Mouse (Mus musculus) urinary bladder, postnatal 10 days (tissue): ENCODE data around the gene Pole2.

Experiments
- DNase-seq: peaks from one replicate; pipeline ENCODE4 v3.0.0; 2022; ENCODE audit warnings: low spot score

The Pole2 gene

DNA sequence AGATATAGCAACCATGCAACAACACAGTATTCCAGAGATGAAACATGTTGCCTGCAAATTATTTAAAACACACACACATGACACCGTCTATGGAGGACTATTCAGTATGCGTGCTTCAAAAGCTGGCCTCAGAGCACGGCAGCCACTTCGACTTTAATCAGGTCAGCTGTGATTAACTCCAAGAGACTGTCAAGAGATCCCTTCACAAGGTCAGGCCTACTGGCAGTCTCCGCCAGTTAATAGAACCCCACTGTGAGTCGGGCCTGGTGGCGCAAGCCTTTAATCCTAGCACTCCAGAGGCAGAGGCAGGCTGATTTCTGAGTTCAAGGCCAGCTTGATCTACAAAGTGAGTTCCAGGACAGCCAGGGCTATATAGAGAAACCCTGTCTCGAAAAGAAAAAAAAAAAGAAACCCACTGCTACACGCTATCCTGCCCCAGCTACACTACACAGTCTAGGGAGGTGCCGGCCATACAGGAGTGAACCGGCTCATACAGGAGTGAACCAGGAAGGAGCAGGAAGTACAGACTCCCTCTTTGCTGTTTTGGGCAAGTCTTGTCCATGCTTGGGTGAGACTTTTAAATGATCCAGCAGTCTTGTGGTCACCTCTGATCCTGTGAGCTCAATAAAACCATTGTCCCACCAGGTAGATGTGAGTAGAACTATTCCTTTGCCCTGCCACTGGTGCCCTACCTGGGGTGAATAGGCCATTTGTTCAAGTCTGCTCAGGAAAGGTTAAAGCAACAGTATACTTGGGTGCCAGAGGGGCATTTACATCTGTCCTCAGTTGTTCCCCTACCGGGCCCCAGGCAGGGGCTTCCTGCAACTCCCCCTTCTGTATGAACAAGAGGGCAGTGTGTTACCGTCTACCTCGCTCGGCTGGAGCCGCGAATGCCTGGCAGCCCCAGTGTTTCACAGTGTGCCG, 17.7 kb downstream of the Pole2 start:
- DNase-seq: no peak

DNA sequence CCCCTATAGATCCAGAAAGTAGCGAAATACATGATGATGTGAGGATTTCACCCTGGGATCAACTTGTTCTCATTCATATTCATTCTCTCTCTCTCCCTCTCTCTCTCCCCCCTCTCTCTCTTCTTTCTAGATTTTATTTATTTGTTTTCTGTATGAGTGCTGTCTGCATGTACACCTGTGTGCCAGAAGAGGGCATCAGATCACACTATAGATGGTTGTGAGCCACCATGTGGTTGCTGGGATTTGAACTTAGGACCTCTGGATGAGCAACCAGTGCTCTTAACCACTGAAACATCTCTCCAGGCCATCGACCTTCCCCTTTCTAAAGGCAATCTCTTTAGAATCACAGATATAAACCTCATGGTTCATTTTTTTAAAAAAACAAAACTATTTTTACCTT, 19.5 kb downstream of the Pole2 start:
- DNase-seq: no peak

DNA sequence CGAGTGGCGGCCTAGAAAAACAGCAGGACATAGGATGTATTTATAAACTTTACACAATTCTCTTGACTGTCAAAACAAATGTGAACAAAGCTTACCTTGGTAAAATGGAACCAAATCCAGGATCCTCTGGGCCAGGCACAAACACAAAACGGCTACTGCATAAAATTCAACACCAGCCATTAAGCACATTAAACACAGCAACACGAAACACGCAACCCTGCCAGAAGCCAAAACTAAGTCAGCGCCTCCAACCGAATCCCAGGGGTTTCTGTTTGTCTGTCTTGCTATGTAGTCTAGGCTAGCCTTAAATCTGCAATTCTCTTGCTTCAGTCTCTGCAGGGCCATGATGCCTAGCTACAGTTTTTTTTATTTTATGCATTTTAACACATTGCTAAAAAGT, 20.1 kb downstream of the Pole2 start:
- DNase-seq: no peak

DNA sequence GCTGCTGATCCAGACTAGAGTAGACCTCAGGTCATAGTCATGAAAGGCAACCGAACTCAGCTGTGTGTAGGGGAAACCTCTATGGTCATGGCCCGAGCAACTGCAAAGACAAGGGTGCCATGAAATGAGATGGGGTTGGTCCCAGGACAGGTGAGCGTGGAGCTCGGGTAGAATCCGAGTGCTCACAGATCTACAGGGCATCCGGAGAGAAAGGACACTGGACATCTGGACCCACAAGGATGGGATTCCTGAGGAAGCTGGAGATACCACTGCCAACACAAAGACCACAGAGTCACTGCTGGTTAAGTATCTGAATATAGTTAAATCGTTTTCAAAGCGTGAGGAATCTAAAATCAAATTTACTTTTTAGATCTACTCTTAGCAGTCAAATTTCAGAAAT, 20.6 kb downstream of the Pole2 start:
- DNase-seq: no peak

DNA sequence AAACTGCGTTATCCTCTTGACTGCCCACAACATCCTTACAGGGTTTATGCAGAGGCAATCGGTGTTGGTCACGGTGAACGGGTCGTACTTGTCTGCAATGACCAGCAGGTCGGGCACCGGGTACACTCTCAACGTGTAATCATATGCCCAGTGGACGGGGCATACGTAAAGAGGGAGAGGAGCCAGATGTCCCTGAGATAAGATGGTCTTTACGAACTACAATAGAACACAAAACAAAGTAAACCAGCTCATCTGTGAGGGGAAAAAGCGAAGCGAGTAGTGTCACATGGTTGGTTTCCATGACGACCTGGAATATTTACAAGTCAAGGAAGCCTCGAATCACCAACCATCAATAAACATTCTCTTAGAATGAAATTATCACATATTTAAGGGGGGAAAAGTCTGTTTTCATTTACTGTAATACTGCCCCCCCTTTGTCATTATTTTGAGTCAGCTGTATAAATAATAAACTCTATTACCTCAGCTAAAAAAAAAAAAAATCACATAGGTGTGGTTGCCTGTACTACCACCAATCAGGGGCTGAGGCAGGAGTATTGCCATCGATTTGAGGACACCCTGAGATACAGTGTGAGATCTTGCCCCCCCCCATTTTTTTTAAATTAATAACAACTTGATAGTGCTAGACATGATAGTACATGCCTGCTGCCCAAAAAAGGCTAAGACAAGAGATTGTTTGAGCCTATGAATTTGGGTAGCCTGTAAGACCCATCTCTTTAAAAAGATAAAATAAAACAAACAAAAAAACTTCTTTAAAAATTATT, 23.8 kb downstream of the Pole2 start, which contains the start of gene Gm49384:
Gm49384 (minus strand) TSS at position 216 of the 782 bp plus-strand sequence.
- DNase-seq: no peak

DNA sequence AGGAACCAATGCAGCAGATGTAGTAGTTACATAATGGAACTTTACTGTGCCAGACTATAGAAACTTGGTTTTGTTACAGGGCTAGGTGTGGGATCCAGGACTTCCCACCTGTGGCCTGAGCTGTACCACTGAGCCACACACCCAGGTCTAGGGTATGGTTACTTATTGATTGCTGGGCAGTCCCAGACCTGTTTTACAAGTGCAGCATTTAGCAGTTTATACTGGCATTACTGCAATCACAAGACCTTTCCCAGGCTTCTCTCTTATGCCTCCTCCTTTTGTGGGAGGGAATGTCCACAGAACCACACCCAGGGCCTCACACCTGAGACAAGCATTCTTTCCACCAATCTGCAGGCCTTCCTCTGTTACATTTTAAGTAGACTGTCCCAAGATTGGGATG, 29.0 kb downstream of the Pole2 start:
- DNase-seq: no peak

DNA sequence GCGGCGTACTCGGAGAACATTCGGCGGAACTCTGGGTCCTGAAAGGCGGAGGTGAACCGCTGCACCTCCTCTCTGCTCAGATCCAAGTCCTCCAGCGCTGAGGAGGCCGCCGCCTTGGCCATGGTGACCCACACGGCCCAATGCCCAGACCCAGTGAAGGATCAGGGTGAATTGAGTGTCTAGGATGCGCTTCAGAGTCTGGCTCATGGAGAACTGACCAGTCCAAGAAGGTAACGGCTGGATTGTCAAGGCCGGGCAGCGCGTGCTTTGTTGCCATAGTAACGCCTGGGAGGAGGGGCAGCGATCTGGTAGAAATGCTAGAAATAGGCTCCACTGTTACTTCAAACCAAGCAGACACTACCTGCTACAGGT, 29.8 kb downstream of the Pole2 start, which contains the start of gene Dnaaf2:
Dnaaf2 (minus strand) TSS at position 266 of the 372 bp plus-strand sequence.
- no peak for DNase-seq

DNA sequence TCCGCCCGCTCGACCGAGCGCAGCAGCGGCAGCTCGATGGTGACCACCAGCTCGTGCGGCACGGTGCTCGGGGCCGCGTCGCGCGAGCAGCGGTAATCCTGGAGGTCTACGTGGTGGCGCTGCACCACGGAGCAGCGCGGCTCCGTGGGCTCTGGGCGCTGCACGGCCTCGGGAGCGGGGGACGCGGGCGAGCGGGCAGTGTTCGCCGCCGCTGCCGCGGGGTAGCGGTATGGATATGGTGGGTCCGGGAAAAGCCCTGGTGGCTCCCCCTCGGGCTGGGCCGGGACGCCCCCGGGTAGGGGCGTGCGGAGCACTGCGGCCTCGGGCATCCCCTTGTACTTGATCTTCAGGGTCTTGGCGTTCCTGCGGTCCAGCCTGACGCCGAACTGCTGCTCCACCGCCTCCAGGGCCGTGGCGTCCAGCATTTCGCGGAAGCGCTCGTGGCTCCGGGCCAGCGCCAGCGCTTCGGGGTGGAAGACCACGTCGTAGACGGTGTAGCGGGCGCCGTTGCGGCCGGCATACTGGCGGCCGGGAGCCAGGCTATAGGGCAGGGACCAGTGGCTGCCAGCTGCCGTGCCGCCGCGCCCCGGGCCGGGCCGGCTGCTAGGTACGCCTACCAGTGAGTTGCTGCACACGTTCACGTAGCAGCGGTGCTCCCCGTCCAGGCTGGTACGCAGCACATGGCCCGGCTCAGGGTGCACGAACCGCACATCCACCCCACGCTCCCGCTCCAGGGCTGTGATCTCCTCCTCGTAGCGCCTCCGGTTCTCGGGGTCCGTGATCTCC, 30.4 kb downstream of the Pole2 start:
- no peak for DNase-seq

DNA sequence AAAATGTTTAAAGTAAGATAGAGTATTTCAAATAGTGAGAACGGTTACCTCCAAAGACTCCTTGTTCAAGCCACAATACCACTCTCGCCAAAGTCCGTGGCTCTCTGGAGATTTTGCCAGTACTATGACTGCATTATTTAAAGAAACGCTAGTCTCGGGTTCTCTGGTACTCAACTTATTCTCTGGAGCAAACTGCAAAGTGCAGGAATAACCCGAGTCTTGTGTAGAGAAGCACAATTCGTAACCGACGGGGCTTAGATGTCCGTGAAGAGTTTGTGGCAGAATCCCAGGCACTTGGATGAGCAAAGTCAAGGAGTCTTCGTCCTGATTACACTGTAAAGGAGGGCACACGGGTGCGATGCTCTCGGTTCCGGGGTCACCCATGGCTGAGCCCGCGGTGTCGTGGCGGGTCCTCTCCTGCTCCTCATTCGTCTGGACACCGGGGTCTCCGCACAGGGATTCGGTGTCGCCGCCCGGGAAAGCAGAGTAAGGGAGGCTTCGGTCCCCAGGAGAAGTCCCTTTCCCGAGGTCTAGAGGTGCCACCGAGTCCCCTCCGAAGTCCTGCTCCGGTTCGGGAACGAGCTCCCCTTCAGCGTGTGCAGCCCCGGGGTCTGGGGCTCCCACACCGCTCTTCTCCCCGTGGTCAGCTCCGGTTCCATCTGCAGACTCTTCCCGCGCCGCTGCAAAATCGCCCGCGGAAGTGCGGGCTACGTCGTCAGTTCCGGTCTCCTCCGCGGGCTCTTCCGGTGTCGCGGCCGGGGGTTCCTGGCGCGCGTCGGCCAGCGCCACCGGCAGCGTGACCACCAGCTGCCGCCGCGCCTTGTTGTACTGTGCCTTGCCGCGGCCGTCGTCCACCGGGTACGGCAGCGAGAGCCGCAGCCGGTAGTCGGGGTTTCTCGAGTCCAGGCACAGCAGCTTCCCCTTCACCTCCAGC, 31.3 kb downstream of the Pole2 start, which contains the start of gene Gm49383:
Gm49383 (minus strand) TSS at position 661 of the 934 bp plus-strand sequence.
- DNase-seq: no peak

DNA sequence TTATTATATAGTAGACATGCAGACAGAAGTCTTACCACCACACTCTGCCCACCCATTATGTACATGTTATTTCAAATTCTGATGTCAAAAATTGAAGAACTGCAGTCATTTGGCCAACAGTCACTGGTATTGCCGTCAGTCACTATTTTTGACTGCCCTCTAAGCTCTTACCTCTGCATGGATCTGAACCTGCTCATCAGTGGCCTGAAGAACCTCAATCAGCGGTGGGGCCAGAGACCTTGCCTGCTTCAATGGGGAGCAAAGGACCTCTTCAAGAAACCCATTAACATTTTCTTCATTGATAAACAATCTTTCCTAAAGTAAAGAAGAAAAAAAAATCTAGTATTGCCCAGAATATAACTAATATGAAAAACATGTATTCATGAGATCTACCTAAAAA, 35.4 kb downstream of the Pole2 start:
- no peak for DNase-seq

DNA sequence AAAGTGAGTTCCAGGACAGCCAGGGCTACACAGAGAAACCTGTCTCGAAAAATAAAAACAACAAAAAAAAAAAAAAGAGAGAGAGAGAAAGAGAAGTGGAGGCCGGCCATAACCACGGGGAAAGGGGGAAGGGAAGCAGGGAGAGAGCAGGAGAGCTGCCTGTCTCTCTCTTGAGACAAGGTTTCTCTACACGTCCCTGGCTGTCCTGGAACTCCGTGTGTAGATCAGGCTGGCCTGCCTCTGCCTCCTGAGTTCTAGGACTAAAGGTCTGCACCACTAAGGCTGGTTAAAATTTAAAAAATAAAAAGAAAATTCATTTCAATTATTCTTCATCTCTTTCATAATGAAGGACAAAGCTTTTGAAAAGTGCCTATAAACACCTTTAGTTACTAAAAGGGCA, 36.6 kb downstream of the Pole2 start:
- DNase-seq: no peak

DNA sequence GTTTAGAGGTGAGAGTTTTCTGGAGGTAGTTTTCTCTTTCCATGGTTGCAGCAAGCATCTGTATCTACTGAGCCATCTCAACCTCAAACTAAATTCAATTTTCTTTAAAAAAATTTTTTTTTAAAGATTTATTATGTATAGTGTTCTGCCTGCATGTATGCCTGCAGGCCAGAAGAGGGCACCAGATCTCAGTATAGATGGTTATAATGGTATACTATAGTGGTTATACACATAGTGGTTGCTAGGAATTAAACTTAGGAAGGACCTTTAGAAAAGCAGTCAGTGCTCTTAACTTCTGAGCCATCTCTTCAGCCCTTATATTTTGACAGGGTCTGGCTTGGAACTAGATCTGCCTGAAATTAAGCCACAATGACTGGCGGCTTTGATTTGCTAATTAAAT, 37.5 kb downstream of the Pole2 start:
- DNase-seq: no peak

DNA sequence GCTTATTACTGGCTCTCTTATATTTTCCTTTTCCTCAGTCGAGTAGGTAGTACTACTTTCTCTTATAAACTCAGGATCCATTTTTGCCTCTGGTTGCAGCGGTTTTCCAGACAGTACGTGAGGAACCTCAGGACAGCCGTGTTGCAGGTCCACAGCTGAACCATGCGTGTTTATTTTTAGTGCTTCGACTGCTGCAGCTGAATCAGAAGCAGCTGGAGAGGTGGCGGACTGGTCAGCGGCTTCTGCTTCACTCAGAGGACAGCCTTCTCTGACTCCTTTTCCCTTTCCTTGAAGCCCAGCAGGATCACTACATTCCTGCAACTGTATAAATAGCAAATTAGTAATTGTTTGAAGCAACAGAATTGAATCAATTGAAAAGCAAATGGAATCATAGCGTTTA, 37.9 kb downstream of the Pole2 start:
- DNase-seq: no peak

DNA sequence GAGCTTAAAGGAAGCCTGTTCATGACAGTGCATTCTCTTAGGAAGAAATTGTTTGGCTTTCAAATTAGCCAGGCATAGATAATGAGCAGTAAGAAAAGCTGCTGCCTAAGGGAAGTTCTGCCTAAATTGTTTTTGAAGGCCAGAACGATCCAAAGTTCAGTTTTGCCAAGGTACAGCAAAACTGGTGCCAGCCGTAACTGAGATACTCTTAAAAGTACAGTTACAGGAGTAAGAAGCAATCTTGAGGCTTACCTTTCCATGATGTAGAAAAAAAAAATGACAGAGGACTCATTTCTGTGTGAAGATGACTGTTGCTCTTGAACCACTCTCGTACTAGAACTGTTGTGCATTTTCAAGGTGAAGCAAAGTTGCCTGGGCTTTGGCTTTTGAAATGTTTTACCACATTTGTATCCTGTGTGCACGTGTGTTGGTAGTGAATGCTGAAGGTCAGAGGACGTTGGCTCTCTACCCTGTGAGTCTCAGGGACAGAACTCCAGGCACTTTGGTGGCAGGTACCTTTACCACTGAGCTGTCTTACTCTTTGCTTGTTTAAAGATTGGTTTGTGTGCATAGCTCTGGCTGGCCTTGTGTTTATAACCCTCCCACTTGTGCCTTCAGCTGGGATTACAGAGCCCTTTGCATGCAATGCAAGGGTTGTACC, 41.1 kb downstream of the Pole2 start:
- no peak for DNase-seq

DNA sequence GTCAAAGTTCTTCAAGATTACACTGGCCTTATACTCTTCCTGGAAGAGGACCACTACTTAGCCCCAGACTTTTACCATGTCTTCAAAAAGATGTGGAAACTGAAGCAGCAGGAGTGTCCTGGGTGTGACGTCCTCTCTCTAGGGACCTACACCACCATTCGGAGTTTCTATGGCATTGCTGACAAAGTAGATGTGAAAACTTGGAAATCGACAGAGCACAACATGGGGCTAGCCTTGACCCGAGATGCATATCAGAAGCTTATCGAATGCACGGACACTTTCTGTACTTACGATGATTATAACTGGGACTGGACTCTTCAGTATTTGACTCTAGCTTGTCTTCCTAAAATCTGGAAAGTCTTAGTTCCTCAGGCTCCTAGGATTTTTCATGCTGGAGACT, 42.6 kb downstream of the Pole2 start:
- DNase-seq: no peak

DNA sequence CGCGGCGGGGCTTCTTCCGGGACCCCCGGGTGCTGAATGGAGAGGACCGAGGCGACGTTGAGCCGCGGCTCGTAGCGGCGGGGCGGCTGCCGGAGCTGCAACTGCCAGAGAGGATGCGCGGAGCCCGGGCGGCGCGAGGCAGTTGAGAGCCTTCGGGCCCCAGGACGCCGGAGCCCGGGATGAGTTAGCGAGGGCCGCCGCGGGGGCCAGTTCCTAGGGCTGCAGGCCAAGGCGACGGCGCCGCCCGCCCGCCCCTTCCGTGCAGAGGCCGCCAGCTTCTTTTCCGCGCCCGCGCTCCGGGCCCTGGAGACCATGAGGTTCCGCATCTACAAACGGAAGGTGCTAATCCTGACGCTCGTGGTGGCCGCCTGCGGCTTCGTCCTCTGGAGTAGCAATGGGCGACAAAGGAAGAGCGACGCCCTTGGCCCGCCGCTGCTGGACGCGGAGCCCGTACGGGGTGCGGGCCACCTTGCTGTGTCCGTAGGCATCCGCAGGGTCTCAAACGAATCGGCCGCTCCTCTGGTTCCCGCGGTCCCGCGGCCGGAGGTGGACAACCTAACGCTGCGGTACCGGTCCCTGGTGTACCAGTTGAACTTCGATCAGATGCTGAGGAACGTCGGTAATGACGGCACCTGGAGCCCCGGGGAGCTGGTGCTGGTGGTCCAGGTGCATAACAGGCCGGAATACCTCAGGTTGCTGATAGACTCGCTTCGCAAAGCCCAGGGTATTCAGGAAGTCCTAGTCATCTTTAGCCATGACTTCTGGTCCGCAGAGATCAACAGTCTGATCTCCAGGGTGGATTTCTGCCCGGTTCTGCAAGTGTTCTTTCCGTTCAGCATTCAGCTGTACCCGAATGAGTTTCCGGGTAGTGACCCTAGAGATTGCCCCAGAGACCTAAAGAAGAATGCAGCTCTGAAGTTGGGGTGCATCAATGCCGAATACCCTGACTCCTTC, 43.4 kb downstream of the Pole2 start:
- no peak for DNase-seq

DNA sequence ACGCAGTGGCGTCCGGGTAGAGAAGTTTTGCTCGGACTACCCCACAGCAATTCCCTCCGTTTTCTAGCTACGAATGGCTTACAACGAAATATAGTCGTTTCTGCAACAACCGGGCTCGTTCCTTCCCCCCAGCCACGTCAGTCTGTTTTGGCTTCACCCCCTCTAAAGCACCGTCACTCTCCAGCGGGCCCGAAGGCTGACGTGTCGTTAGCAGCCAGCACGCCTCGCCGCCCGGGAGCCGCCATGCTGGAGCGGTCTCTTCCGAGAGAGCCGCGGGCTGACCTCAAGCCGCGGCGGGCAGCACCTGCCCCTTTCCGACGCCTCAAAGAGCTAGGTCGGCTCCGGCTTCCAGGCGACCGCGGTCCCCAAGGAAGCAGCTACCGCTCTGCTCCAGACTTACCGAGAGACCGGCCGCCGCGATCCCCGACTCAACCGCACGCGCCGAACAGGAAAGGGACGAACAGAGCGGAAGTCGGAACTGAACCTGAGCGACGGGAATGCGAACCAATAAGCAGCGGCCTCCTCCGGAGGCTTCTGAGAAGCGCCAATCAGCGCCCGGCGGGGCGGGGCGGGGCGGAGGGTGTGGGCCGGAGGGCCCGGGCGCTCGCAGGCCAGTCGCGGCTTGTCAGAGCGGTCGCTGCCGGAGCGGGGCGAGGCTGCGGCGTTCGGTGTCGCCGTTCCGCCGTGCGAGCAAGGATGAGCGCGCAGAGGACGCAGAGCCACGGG, 44.2 kb downstream of the Pole2 start, which contains the start of the genes Rpl36al and Mgat2:
Rpl36al (minus strand) TSS at position 501 of the 726 bp plus-strand sequence.
Mgat2 (plus strand) TSS at position 575 of the 726 bp plus-strand sequence.
- DNase-seq: peak; percentile 98

DNA sequence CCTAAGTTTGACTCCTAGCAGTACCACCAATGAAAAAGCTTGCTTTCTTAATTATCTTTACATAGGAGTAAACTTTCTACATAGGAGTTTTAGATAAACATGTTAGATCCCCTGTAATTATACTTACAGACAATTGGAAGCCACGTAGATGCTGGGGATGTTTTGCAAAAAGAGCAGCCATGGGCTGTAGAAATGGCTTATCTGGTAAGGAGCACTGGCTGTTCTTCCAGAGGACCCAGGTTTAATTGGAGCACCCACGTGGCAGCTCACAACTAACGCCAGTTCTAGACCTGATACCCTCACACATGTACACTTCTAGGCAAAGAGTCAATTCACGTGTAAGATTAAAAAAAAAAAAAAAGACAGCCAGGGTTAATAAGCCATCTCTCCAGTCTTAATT, 46.2 kb downstream of the Pole2 start:
- DNase-seq: no peak
